Mouse (Mus musculus) limb, embryonic 10.5 days (tissue): ENCODE data around the gene Copz2. TPM values are rescaled to one million over a fixed set of nuclear protein-coding genes. Genes with fewer than 3 reads are reported as not detected.

Experiments used
- DNase-seq: peaks from one replicate; pipeline ENCODE4 v3.0.0-alpha.2; 2017; ENCODE audit warnings: low spot score
- H3K27ac ChIP-seq: fragments of 300-500 bp; sonication (generic); 2 replicates; pipeline ENCODE4 v1.5.1; 2016; ENCODE audit warnings: mild to moderate bottlenecking
- H3K27me3 ChIP-seq: fragments of 300-500 bp; sonication (generic); 2 replicates; pipeline ENCODE4 v1.6.1; 2016; ENCODE audit warnings: low read depth, mild to moderate bottlenecking; ENCODE audit not compliant: poor library complexity, severe bottlenecking
- H3K36me3 ChIP-seq: fragments of 300-500 bp; sonication (generic); 2 replicates; pipeline ENCODE4 v1.6.1; 2016; ENCODE audit warnings: mild to moderate bottlenecking, moderate library complexity
- H3K4me1 ChIP-seq: fragments of 300-500 bp; sonication (generic); 2 replicates; pipeline ENCODE4 v1.6.1; 2016
- H3K4me3 ChIP-seq: fragments of 300-500 bp; sonication (generic); 2 replicates; pipeline ENCODE4 v1.5.1; 2016; ENCODE audit warnings: mild to moderate bottlenecking, moderate library complexity
- H3K9me3 ChIP-seq: fragments of 300-500 bp; sonication (generic); replicated peaks from 2 replicates; pipeline ENCODE4 v1.6.1; 2016; ENCODE audit warnings: mild to moderate bottlenecking
- WGBS: fragments of 180-500 bp; shearing (Covaris S2); methylation state at CpG from one replicate; pipeline ENCODE4 v1.1.7; 2016; 5-methylcytosine and 5-hydroxymethylcytosine counted together
- polyA plus RNA-seq: library from polyadenylated mRNA; unstranded; fragments of >200 nt; fragmentation: Nextera tagmentation; extraction: Ambion mirVana; gene quantifications from 2 replicates; pipeline ENCODE4 v1.2.1, GENCODE M21; 2016

Copz2 gene
- polyA plus RNA-seq, 1 experiment from 2014 or later: 39.9 TPM

- Histone ChIP-seq H3K36me3 (peaks cover 95% of the 10 kb centered on the region), H3K27ac (peak overlapping the region; percentile 84), H3K9me3 (no peaks in the 10 kb centered on the region), H3K4me1 (peaks cover 56% of the 10 kb centered on the region), H3K4me3 (peak overlapping the region; percentile 64), H3K27me3 (no peaks in the 10 kb centered on the region)
- 52% methylated on average over 4 of the region's 4 CpGs for WGBS
- no peak for DNase-seq
These were observed 26.8 kb upstream of the Copz2 start for GRCm38 (mm10) chr11:96822675-96823470.

GRCm38 (mm10) chr11:96823471-96823837 lies 26.2 kb upstream of the Copz2 start:
- Histone ChIP-seq H3K4me3 (peak overlapping the region; percentile 64), H3K4me1 (peaks cover 62% of the 10 kb centered on the region), H3K27me3 (no peaks in the 10 kb centered on the region), H3K27ac (peak overlapping the region; percentile 84), H3K36me3 (peaks cover 93% of the 10 kb centered on the region), H3K9me3 (no peaks in the 10 kb centered on the region)
- 9% methylated on average over 13 of the region's 13 CpGs for WGBS
- no peak for DNase-seq

GRCm38 (mm10) chr11:96823880-96824782 lies 25.5 kb upstream of the Copz2 start:
- 2% methylated on average over 25 of the region's 26 CpGs for WGBS
- no peaks in the 10 kb centered on the region for H3K9me3 ChIP-seq
- H3K27ac ChIP-seq: peak overlapping the region; percentile 84
- peaks cover 68% of the 10 kb centered on the region for H3K4me1 ChIP-seq
- peak overlapping the region; percentile 64 for H3K4me3 ChIP-seq
- DNase-seq: peak; percentile 93
- H3K27me3 ChIP-seq: no peaks in the 10 kb centered on the region
- H3K36me3 ChIP-seq: peaks cover 86% of the 10 kb centered on the region

- Histone ChIP-seq H3K27ac (peak overlapping the region; percentile 34; the same call in 1 of the 2 replicates), H3K36me3 (peaks cover 78% of the 10 kb centered on the region), H3K4me1 (peaks cover 68% of the 10 kb centered on the region), H3K27me3 (no peaks in the 10 kb centered on the region), H3K9me3 (no peaks in the 10 kb centered on the region), H3K4me3 (peak overlapping the region; percentile 64)
- WGBS: 41% methylated on average over 7 of the region's 7 CpGs
- no peak for DNase-seq
These were observed 24.7 kb upstream of the Copz2 start for GRCm38 (mm10) chr11:96824783-96825495.

- WGBS: 78% methylated on average over 2 of the region's 2 CpGs
- Histone ChIP-seq H3K36me3 (peaks cover 63% of the 10 kb centered on the region), H3K27me3 (no peaks in the 10 kb centered on the region), H3K4me1 (peaks cover 74% of the 10 kb centered on the region), H3K27ac (no peak overlapping the region), H3K4me3 (peak overlapping the region; percentile 9; the same call in 1 of the 2 replicates), H3K9me3 (no peaks in the 10 kb centered on the region)
- DNase-seq: no peak
These were observed 23.2 kb upstream of the Copz2 start for GRCm38 (mm10) chr11:96826481-96826880.

GRCm38 (mm10) chr11:96827062-96827581 lies 22.5 kb upstream of the Copz2 start:
- peaks cover 74% of the 10 kb centered on the region for H3K4me1 ChIP-seq

GRCm38 (mm10) chr11:96827917-96828316 lies 21.8 kb upstream of the Copz2 start:
- DNase-seq: no peak
- Histone ChIP-seq H3K27me3 (no peaks in the 10 kb centered on the region), H3K9me3 (no peaks in the 10 kb centered on the region), H3K36me3 (peaks cover 48% of the 10 kb centered on the region), H3K27ac (no peak overlapping the region), H3K4me3 (no peak overlapping the region), H3K4me1 (peaks cover 67% of the 10 kb centered on the region)
- 85% methylated on average over 9 of the region's 9 CpGs for WGBS

More at GRCm38 (mm10) chr11:96827062-96827581, 22.5 kb upstream of the Copz2 start:
- WGBS: 87% methylated on average over 12 of the region's 12 CpGs
- Histone ChIP-seq H3K27me3 (no peaks in the 10 kb centered on the region), H3K36me3 (peaks cover 56% of the 10 kb centered on the region), H3K9me3 (no peaks in the 10 kb centered on the region), H3K27ac (no peak overlapping the region), H3K4me3 (peak overlapping the region; percentile 13; the same call in 1 of the 2 replicates)
- DNase-seq: no peak

- Histone ChIP-seq H3K9me3 (no peaks in the 10 kb centered on the region), H3K27ac (peak overlapping the region; percentile 96), H3K27me3 (no peaks in the 10 kb centered on the region), H3K4me3 (peak overlapping the region; percentile 81), H3K4me1 (peaks cover 58% of the 10 kb centered on the region), H3K36me3 (peaks cover 39% of the 10 kb centered on the region)
- 20% methylated on average over 10 of the region's 10 CpGs for WGBS
- DNase-seq: no peak
These were observed 20.8 kb upstream of the Copz2 start for GRCm38 (mm10) chr11:96828881-96829280.

GRCm38 (mm10) chr11:96829403-96829812 lies 20.3 kb upstream of the Copz2 start:
- WGBS: under 1% methylated on average over 32 of the region's 33 CpGs
- no peaks in the 10 kb centered on the region for H3K9me3 ChIP-seq
- peak overlapping the region; percentile 96 for H3K27ac ChIP-seq
- no peaks in the 10 kb centered on the region for H3K27me3 ChIP-seq
- peak; percentile 87 for DNase-seq
- peaks cover 35% of the 10 kb centered on the region for H3K36me3 ChIP-seq
- H3K4me3 ChIP-seq: peak overlapping the region; percentile 81
- H3K4me1 ChIP-seq: peaks cover 52% of the 10 kb centered on the region

GRCm38 (mm10) chr11:96829813-96830538 lies 19.7 kb upstream of the Copz2 start, which contains the start of gene Nfe2l1:
Nfe2l1 (minus strand) TSS chr11:96829968.
- H3K4me3 ChIP-seq: peak within 1 kb of the TSS; percentile 81
- under 1% methylated on average over 51 of the region's 51 CpGs for WGBS
- peaks cover 47% of the 10 kb centered on the region for H3K4me1 ChIP-seq
- H3K36me3 ChIP-seq: peaks cover 33% of the 10 kb centered on the region
- peak; percentile 95 for DNase-seq
- no peaks in the 10 kb centered on the region for H3K27me3 ChIP-seq
- peak within 1 kb of the TSS; percentile 96 for H3K27ac ChIP-seq
- H3K9me3 ChIP-seq: no peaks in the 10 kb centered on the region

GRCm38 (mm10) chr11:96830539-96831216 lies 19.0 kb upstream of the Copz2 start:
- 25% methylated on average over 13 of the region's 13 CpGs for WGBS

More at GRCm38 (mm10) chr11:96830539-96831216, 19.0 kb upstream of the Copz2 start:
- H3K4me3 ChIP-seq: peak overlapping the region; percentile 81
- no peaks in the 10 kb centered on the region for H3K9me3 ChIP-seq
- no peak for DNase-seq
- H3K36me3 ChIP-seq: peaks cover 26% of the 10 kb centered on the region
- H3K4me1 ChIP-seq: peaks cover 40% of the 10 kb centered on the region
- H3K27me3 ChIP-seq: no peaks in the 10 kb centered on the region
- peak overlapping the region; percentile 96 for H3K27ac ChIP-seq
